Mouse (Mus musculus) cortical plate, adult 2 months (tissue): ENCODE measurements around the gene Lemd1. TPM values are rescaled to one million over a fixed set of nuclear protein-coding genes. Genes with fewer than 3 reads are reported as not detected.

ENCODE experiments used
- H3K27ac ChIP-seq: fragments of 200-500 bp; 2 replicates; pipeline ENCODE4 v1.5.1; 2012; ENCODE audit warnings: low read length, control low read depth, inconsistent platforms; ENCODE audit not compliant: insufficient read depth
- H3K4me1 ChIP-seq: fragments of 200-500 bp; 2 replicates; pipeline ENCODE4 v1.6.1; 2011; ENCODE audit warnings: low read length; ENCODE audit not compliant: control insufficient read depth, insufficient read depth
- H3K4me3 ChIP-seq: fragments of 200-500 bp; 2 replicates; pipeline ENCODE4 v1.5.1; 2011; ENCODE audit warnings: mild to moderate bottlenecking, low read length, control low read depth; ENCODE audit not compliant: insufficient read depth
- CTCF ChIP-seq: fragments of 200-500 bp; IDR thresholded peaks from 2 replicates; pipeline ENCODE4 v1.5.1; 2011; ENCODE audit warnings: mild to moderate bottlenecking, control low read depth, low read length; ENCODE audit not compliant: insufficient read depth; ENCODE audit errors: extremely low read depth
- POLR2A ChIP-seq: fragments of 200-500 bp; IDR thresholded peaks from 2 replicates; pipeline ENCODE4 v1.6.1; 2011; ENCODE audit warnings: mild to moderate bottlenecking, low read length, control low read depth; ENCODE audit not compliant: insufficient read depth; ENCODE audit errors: extremely low read depth
- polyA plus RNA-seq: library from polyadenylated mRNA; depleted of rRNA; stranded (reverse); fragments of >200 nt; gene quantifications from 2 replicates; pipeline ENCODE4 v1.2.3, GENCODE M21; 2012

Gene Lemd1
- polyA plus RNA-seq, 1 experiment, result 7.5 TPM

GRCm38 (mm10) chr1:132212218-132212617 is 21.0 kb downstream of the Lemd1 start:
- Histone ChIP-seq H3K4me1 (peaks cover 15% of the 10 kb centered on the region), H3K27ac (no peak overlapping the region), H3K4me3 (peak overlapping the region; percentile 5; the same call in 1 of the 2 replicates)
- TF ChIP-seq POLR2A, result no peak
- TF ChIP-seq CTCF, result peak; percentile 81

GRCm38 (mm10) chr1:132213076-132213475 is 21.8 kb downstream of the Lemd1 start:
- no peak overlapping the region for H3K27ac ChIP-seq
- H3K4me1 ChIP-seq, result peaks cover 11% of the 10 kb centered on the region
- H3K4me3 ChIP-seq, result no peak overlapping the region
- no peak for TF ChIP-seq CTCF
- TF ChIP-seq POLR2A, result no peak

- Histone ChIP-seq H3K27ac (no peak overlapping the region), H3K4me3 (no peak overlapping the region), H3K4me1 (peaks cover 3% of the 10 kb centered on the region; the same call in 1 of the 2 replicates)
- TF ChIP-seq CTCF (no peak), POLR2A (no peak)
These were observed 25.0 kb downstream of the Lemd1 start for GRCm38 (mm10) chr1:132216276-132216675.

- H3K27ac ChIP-seq, result no peak overlapping the region
- H3K4me1 ChIP-seq, result no peaks in the 10 kb centered on the region; the same call in 1 of the 2 replicates
- H3K4me3 ChIP-seq, result no peak overlapping the region
- TF ChIP-seq POLR2A (no peak), CTCF (no peak)
These were observed 30.4 kb downstream of the Lemd1 start for GRCm38 (mm10) chr1:132221627-132222026.

- Histone ChIP-seq H3K4me3 (no peak overlapping the region), H3K4me1 (no peaks in the 10 kb centered on the region; the same call in 1 of the 2 replicates), H3K27ac (no peak overlapping the region)
- TF ChIP-seq CTCF (no peak), POLR2A (no peak)
These were observed 30.9 kb downstream of the Lemd1 start for GRCm38 (mm10) chr1:132222166-132222565.

GRCm38 (mm10) chr1:132226297-132227080 is 35.3 kb downstream of the Lemd1 start:
- H3K4me3 ChIP-seq, result no peak overlapping the region
- TF ChIP-seq POLR2A, result no peak
- TF ChIP-seq CTCF, result no peak
- H3K4me1 ChIP-seq, result no peaks in the 10 kb centered on the region; the same call in 1 of the 2 replicates
- H3K27ac ChIP-seq, result no peak overlapping the region

- Histone ChIP-seq H3K27ac (no peak within 1 kb of the TSS), H3K4me3 (no peak within 1 kb of the TSS), H3K4me1 (no peaks in the 10 kb centered on the region; the same call in 1 of the 2 replicates)
- TF ChIP-seq POLR2A (no peak), CTCF (no peak)
These were observed 38.4 kb downstream of the Lemd1 start, which contains the start of gene Gm10188 for GRCm38 (mm10) chr1:132229667-132230066. Gene Gm10188 (minus strand): TSS chr1:132229767.

- Histone ChIP-seq H3K4me3 (no peak overlapping the region), H3K4me1 (no peaks in the 10 kb centered on the region; the same call in 1 of the 2 replicates), H3K27ac (no peak overlapping the region)
- TF ChIP-seq CTCF (no peak), POLR2A (no peak)
These were observed 40.4 kb downstream of the Lemd1 start for GRCm38 (mm10) chr1:132231470-132232274.

GRCm38 (mm10) chr1:132233566-132233965 is 42.3 kb downstream of the Lemd1 start:
- TF ChIP-seq CTCF (0 out of 2 replicates have a peak, but pooled peaks have one; percentile 8), POLR2A (no peak)
- Histone ChIP-seq H3K27ac (no peak overlapping the region), H3K4me1 (no peaks in the 10 kb centered on the region), H3K4me3 (no peak overlapping the region)
